Mouse (Mus musculus) G1E (cell line): ENCODE results near the gene Il1b.

Source experiments
- CTCF ChIP-seq: IDR thresholded peaks from 2 replicates; pipeline ENCODE4 v1.5.1; 2012; ENCODE audit warnings: low read depth, low read length, inconsistent platforms, mixed read lengths
- GATA1 ChIP-seq: IDR thresholded peaks from 2 replicates; pipeline ENCODE4 v1.6.1; 2012; ENCODE audit warnings: borderline replicate concordance, low read length, inconsistent platforms, mixed read lengths
- GATA2 ChIP-seq: IDR thresholded peaks from 2 replicates; pipeline ENCODE4 v1.6.1; 2012; ENCODE audit warnings: low read depth, low read length, inconsistent platforms, borderline replicate concordance
- TAL1 ChIP-seq: conservative IDR thresholded peaks from 2 replicates; pipeline ENCODE4 v1.6.1; 2012; ENCODE audit warnings: low read depth, low read length, inconsistent platforms, mixed read lengths

GRCm38 (mm10) chr2:129407596-129407995 lies 36.7 kb upstream of the Il1b start:
- TF ChIP-seq CTCF = no peak
- TF ChIP-seq GATA1 = no peak
- no peak for TF ChIP-seq TAL1
- TF ChIP-seq GATA2 = no peak
